Mouse (Mus musculus) stomach, embryonic 14.5 days (tissue): ENCODE measurements around the gene Thoc6. TPM values are rescaled to one million over a fixed set of nuclear protein-coding genes. Genes with fewer than 3 reads are reported as not detected.

ENCODE experiments used
- ATAC-seq: fragments of 200-750 bp; cut with Nextera tagmentation; 2 replicates; pipeline ENCODE4 v1.8.0; 2017; ENCODE audit warnings: low read depth, moderate TSS enrichment; ENCODE audit not compliant: insufficient number of reproducible peaks, insufficient read depth, low FRiP score
- H3K27ac ChIP-seq: fragments of 300-500 bp; sonication (generic); 2 replicates; pipeline ENCODE4 v1.5.1; 2014; ENCODE audit warnings: mild to moderate bottlenecking, low read length, moderate library complexity, mixed read lengths
- H3K27me3 ChIP-seq: fragments of 300-500 bp; sonication (generic); 2 replicates; pipeline ENCODE4 v1.6.1; 2014; ENCODE audit warnings: low read length, control low read depth, mixed read lengths; ENCODE audit not compliant: control insufficient read depth, insufficient read depth
- H3K36me3 ChIP-seq: fragments of 300-500 bp; sonication (generic); 2 replicates; pipeline ENCODE4 v1.6.1; 2014; ENCODE audit warnings: mild to moderate bottlenecking, control low read depth, low read length, moderate library complexity, mixed read lengths; ENCODE audit not compliant: control insufficient read depth, insufficient read depth
- H3K4me1 ChIP-seq: fragments of 300-500 bp; sonication (generic); 2 replicates; pipeline ENCODE4 v1.6.1; 2014; ENCODE audit warnings: low read length, control low read depth, mixed read lengths; ENCODE audit not compliant: control insufficient read depth, insufficient read depth
- H3K4me2 ChIP-seq: fragments of 300-500 bp; sonication (generic); replicated peaks from 2 replicates; pipeline ENCODE4 v1.6.1; 2014; ENCODE audit warnings: low read depth, low read length, control low read depth
- H3K4me3 ChIP-seq: fragments of 300-500 bp; sonication (generic); 2 replicates; pipeline ENCODE4 v1.5.1; 2014; ENCODE audit warnings: low read depth, low read length, control low read depth
- H3K9ac ChIP-seq: fragments of 300-500 bp; sonication (generic); replicated peaks from 2 replicates; pipeline ENCODE4 v1.6.1; 2014; ENCODE audit warnings: low read depth, mild to moderate bottlenecking, control low read depth, low read length, moderate library complexity, mixed read lengths
- H3K9me3 ChIP-seq: fragments of 300-500 bp; sonication (generic); 2 replicates; pipeline ENCODE4 v1.6.1; 2016; ENCODE audit warnings: low read depth, low read length, control low read depth; ENCODE audit not compliant: control insufficient read depth
- WGBS: fragments of 180-500 bp; shearing (Covaris S2); extraction: QIAGEN DNeasy Blood & Tissue Kit; methylation state at CpG from one replicate; pipeline ENCODE4 v1.1.7; 2014; 5-methylcytosine and 5-hydroxymethylcytosine counted together
- polyA plus RNA-seq: library from polyadenylated mRNA; unstranded; fragments of >200 nt; fragmentation: Nextera tagmentation; extraction: Ambion mirVana; gene quantifications from 2 replicates; pipeline ENCODE4 v1.2.1, GENCODE M21; 2014

Gene Thoc6
- polyA plus RNA-seq, 1 experiment from 2014 or later, result 40.0 TPM

DNA sequence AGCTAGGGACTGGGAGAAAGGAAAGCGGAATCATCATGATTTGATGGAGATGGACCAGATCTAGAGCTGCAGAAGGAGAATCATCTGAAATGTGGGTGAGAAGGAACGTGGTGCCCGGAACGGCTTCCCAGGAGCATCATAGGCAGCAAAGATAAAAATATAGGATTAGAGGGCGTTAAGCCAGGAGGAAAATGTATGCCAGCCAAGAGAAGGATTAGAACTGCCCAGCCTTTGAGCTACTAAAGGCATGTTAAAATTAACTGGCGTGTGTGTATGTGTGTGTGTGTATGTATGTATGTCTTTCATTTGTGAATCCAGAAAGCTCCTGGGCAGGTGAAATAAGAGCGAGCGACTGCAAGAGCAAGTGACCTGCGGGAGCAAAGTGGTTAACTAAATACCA, 29.6 kb upstream of the Thoc6 start:
- 83% methylated on average over 9 of the region's 9 CpGs for WGBS
- ATAC-seq, result no peak
- Histone ChIP-seq H3K27me3 (0 out of 2 replicates have a peak, but pooled peaks cover 4% of the 10 kb centered on the region), H3K27ac (no peak overlapping the region), H3K4me2 (no peak overlapping the region), H3K9ac (no peak overlapping the region), H3K9me3 (no peaks in the 10 kb centered on the region), H3K36me3 (no peaks in the 10 kb centered on the region), H3K4me1 (peaks cover 6% of the 10 kb centered on the region; the same call in 1 of the 2 replicates), H3K4me3 (no peak overlapping the region)

DNA sequence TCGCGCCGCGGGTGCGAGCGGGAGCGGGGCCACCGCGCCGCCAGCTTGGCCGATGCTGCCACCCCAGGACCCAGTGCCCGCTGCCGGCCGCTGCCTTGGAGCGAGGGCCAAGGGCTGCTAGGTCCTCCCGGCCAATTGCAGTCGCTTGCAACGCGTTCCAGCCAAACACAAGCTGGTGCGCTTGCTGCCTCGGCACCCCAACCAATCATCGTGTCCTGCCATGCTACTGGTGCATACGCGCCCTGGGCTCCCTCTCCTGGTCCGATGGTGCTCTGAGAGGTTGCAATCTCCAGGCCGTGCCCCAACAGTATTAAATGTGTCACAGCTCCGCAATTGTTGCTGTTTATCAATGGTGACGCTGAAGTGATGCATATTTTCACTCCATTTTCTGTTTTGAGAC, 26.4 kb upstream of the Thoc6 start:
- Histone ChIP-seq H3K4me2 (peak overlapping the region; percentile 100), H3K9ac (no peak overlapping the region; the same call in 1 of the 2 replicates), H3K4me3 (peak overlapping the region; percentile 56), H3K4me1 (peaks cover 6% of the 10 kb centered on the region; the same call in 1 of the 2 replicates), H3K27me3 (0 out of 2 replicates have a peak, but pooled peaks cover 4% of the 10 kb centered on the region), H3K9me3 (no peaks in the 10 kb centered on the region), H3K36me3 (no peaks in the 10 kb centered on the region), H3K27ac (no peak overlapping the region)
- peak; percentile 92 for ATAC-seq
- under 1% methylated on average over 26 of the region's 28 CpGs for WGBS

DNA sequence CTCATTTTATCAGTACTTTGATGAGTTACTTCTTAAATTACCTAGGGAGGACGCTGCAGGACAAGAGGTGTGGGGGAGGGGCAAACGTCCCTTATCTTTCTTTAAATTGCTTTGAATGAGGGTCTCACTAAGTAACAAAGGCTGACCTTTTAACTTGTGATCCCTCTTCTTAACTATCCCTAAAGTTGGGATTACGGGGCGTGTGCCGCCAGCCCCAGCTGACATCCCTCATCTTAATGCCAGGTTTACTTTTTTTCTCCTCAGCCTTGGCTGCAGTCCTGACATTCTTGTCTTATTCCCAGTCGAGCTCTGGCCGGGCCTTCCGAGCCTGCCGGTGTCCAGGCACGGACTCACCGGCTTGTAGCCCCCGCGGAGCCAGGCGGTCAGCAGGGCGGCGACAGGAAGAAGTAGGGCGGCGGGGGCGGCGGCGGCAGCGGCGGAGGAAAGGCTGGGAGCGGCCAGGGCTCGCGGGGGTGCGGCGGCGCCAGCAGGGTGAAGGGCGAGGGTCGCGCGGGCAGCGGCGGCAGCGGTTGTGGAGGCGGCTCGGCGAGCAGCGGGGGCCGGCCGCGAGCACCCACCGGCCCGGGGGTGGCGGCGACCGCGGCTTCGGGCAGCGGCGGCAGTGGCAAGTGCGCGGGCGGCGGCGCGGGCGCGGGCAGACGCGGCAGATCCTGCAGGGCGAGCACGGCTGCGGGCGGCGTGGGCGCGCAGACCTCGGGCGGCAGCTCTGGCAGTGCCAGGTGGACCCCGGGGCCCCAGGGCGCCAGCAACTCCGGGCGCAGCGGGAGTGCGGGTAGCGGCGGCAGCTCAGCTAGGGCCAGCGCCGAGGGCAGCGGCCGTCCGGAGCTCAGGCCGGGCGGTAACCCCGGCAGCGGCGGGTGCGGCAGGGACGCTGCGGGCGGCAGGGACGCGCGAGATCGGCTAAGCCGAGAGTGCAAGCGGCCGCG, 25.7 kb upstream of the Thoc6 start:
- H3K27me3 ChIP-seq, result 0 out of 2 replicates have a peak, but pooled peaks cover 4% of the 10 kb centered on the region
- WGBS, result under 1% methylated on average over 69 of the region's 101 CpGs
- peak overlapping the region; percentile 100 for H3K4me2 ChIP-seq
- peak overlapping the region; percentile 56 for H3K4me3 ChIP-seq
- H3K4me1 ChIP-seq, result no peaks in the 10 kb centered on the region
- H3K9me3 ChIP-seq, result no peaks in the 10 kb centered on the region
- H3K27ac ChIP-seq, result no peak overlapping the region
- no peak for ATAC-seq
- H3K36me3 ChIP-seq, result no peaks in the 10 kb centered on the region
- peak overlapping the region; percentile 36; the same call in 1 of the 2 replicates for H3K9ac ChIP-seq

DNA sequence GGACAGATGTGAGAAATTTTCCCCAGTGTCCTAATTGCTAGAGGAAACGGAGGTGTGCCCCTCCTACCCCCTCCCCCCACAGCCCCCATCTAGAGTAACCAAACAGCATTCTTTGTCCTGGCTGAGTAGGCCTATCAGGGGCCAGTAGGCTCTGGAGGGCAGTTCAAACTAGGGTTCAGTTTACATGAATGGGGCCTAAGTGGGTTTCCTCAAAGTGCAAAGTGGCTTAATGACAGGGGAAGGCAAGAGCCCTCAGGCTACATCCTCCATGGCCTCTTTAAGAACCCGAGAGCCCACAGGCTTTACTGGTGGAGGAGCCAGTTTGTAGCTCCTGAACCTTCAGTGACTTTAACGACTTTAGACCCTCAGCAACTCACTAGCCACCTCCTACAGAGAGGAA, 22.1 kb upstream of the Thoc6 start:
- no peak overlapping the region for H3K4me2 ChIP-seq
- no peaks in the 10 kb centered on the region for H3K9me3 ChIP-seq
- H3K9ac ChIP-seq, result no peak overlapping the region
- 11% methylated on average over 3 of the region's 3 CpGs for WGBS
- no peak overlapping the region for H3K27ac ChIP-seq
- 0 out of 2 replicates have a peak, but pooled peaks cover 4% of the 10 kb centered on the region for H3K27me3 ChIP-seq
- no peak overlapping the region for H3K4me3 ChIP-seq
- no peaks in the 10 kb centered on the region for H3K36me3 ChIP-seq
- ATAC-seq, result peak; percentile 39; the same call in 1 of the 2 replicates
- no peaks in the 10 kb centered on the region for H3K4me1 ChIP-seq

DNA sequence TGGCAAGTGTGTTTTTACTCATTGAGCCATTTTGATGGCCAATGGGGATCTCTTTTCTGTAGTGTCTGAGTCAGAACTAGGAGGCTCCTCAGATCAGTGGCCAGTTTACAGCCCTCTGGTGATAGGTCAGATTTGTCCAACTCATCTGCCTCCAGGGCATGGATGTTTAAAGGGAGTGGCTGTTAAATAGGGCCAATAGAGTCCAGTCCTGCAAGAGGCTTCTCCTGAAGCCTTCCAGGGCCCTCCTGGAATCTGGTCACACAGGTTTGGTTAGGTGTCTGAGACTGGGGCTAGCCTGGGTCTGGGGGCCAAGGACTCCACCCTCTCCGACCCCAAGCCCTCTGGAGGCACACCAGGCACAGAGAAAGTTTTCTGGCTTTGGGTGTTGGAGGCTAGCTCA, 20.8 kb upstream of the Thoc6 start:
- Histone ChIP-seq H3K4me1 (no peaks in the 10 kb centered on the region), H3K36me3 (no peaks in the 10 kb centered on the region), H3K9me3 (no peaks in the 10 kb centered on the region), H3K4me3 (no peak overlapping the region), H3K27me3 (0 out of 2 replicates have a peak, but pooled peaks cover 4% of the 10 kb centered on the region), H3K4me2 (no peak overlapping the region), H3K9ac (no peak overlapping the region), H3K27ac (no peak overlapping the region)
- 50% methylated on average over 1 of the region's 1 CpGs for WGBS
- ATAC-seq, result 0 out of 2 replicates have a peak, but pooled peaks have one; percentile 43

DNA sequence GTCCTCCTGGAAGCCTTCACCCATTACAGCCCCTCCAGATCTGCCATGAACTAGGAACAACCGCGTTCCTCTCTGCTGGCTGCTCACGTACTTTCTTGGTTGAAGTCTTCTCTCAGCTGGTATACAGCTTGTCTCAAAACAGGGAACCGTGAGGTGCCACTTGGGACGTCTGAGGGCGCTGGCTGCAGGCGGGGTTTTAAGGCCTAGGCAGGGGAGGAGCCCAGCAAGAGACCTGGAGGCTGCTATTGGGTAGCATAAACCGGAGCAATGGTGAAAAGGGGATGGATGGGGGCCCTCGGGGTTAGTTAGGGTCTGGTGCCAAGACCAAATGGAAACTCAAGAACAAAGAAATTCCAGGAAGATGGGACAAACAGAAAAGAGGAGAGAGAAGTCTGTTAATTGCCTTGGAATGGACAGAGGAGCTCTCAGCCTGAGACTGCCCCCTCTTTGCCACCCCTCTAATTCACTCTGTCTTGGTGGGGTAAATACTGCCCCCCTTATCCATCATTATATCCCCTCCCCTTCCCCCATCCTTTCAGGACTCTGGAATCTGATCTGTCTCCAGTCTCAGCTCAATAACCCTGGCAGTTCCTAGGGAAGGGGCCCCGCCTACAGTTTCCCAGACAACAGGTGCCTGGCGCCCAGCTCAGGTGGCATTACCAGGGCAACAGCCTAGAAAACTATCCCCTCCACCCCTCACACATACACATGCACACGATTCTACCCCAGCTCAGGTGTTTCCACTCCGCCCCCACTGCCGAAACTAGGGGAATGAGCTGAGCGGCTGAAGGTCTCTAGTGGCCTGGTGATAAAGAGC, 10.4 kb upstream of the Thoc6 start, which contains the start of gene Cldn9:
Gene Cldn9 (minus strand): TSS at position 171 of the 817 bp plus-strand sequence.
- no peak within 1 kb of the TSS for H3K9ac ChIP-seq
- H3K4me3 ChIP-seq, result no peak within 1 kb of the TSS
- peak; percentile 59; the same call in 1 of the 2 replicates for ATAC-seq
- H3K4me2 ChIP-seq, result peak within 1 kb of the TSS; percentile 20
- no peaks in the 10 kb centered on the region for H3K9me3 ChIP-seq
- H3K36me3 ChIP-seq, result no peaks in the 10 kb centered on the region; the same call in 1 of the 2 replicates
- 0 out of 2 replicates have a peak within 1 kb of the TSS, but pooled peaks have one; percentile 10 for H3K27ac ChIP-seq
- H3K27me3 ChIP-seq, result peaks cover 18% of the 10 kb centered on the region
- H3K4me1 ChIP-seq, result peaks cover 10% of the 10 kb centered on the region
- WGBS, result 27% methylated on average over 15 of the region's 15 CpGs

DNA sequence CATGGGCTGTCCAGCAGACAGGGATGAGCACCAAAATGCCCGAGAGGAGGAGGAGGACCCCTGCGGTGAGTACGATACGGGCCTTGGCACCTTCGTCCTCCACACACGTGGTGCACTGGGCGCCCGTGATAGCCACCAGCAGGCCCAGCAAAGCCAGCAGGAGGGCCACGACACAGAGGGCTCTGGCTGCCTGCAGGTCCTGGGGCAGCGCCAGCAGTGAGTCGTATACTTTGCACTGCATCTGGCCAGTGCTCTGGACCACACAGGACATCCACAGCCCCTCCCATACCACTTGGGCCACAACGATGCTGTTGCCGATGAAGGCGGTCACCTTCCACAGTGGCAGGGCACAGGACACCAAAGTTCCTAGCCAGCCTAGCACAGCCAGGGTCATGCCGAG, 9.5 kb upstream of the Thoc6 start:
- Histone ChIP-seq H3K4me2 (peak overlapping the region; percentile 20), H3K36me3 (no peaks in the 10 kb centered on the region; the same call in 1 of the 2 replicates), H3K4me3 (no peak overlapping the region), H3K9ac (no peak overlapping the region), H3K9me3 (no peaks in the 10 kb centered on the region), H3K4me1 (peaks cover 10% of the 10 kb centered on the region), H3K27ac (no peak overlapping the region), H3K27me3 (peaks cover 22% of the 10 kb centered on the region)
- no peak for ATAC-seq
- WGBS, result 21% methylated on average over 15 of the region's 15 CpGs

DNA sequence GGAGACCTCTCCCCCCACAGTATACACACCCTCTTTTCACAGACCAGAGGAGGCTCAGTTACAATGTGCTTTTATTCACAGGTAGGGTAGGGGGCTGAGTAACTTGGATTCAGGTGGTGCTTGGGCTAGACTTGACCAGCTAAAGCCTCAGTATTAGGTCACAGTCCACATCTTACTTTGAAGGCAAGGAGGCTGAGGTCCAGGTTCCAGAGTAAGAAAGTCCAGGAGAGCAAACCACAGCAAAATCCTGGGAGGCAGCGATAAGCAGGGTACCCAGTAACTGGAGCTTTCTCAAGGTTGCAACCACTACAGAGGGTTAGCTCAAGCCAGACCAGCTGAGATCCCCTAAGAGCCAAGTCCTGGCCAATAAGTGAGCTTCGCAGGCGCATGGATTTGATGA, 8.8 kb upstream of the Thoc6 start:
- Histone ChIP-seq H3K9me3 (no peaks in the 10 kb centered on the region), H3K9ac (no peak overlapping the region), H3K4me1 (peaks cover 10% of the 10 kb centered on the region), H3K27ac (no peak overlapping the region), H3K4me2 (no peak overlapping the region), H3K4me3 (no peak overlapping the region), H3K27me3 (peaks cover 22% of the 10 kb centered on the region), H3K36me3 (no peaks in the 10 kb centered on the region; the same call in 1 of the 2 replicates)
- ATAC-seq, result no peak
- 66% methylated on average over 3 of the region's 3 CpGs for WGBS
